Mouse (Mus musculus) CD8-positive naive resting alpha-beta T cell, adult 57 days (primary cell): ENCODE measurements around the gene D3Ertd751e. TPM values are rescaled to one million over a fixed set of nuclear protein-coding genes. Genes with fewer than 3 reads are reported as not detected.

Experiments
- total RNA-seq: library from RNA; stranded (reverse); gene quantifications from one replicate; pipeline ENCODE4 v1.2.4, GENCODE M21; 2023

D3Ertd751e gene
- 11.5 TPM for total RNA-seq

DNA sequence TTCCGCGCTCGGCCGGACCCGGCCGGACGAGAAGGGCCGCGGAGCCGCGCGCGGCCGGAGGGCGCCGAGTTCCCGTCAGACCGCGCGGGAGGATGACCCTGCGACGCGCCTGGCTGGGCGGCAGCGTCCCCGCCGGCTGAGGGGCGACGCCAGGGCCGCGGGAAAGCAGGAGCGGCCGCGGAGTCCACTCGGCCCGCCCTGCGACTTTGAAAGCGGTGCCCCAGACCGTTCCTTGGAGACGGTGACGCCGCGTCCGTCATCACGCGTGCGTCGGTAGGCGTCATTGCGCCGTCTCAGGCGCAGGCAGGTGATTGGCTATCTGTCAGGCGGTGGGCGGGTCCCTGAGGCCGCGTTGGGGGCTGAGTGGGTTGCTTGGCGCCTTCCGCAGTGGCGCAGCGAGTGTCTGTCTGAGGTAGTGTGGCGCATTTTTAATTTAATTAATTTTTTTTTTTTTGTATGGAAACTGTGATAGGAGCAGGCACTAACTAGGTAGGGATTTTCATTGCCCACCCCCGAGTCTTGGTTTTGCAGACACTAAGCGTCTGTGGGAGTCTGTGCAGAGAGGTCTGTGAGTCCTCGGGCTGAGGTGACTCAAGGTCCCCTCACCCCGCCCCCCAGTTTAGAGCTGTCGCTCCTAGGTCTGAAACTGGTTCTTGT, at the start of gene D3Ertd751e, which contains the start of gene Sclt1:
D3Ertd751e (plus strand) TSS at position 334 of the 657 bp plus-strand sequence.
Sclt1 (minus strand) TSS at position 237 of the 657 bp plus-strand sequence.

Other genes starting within 250 kb of the D3Ertd751e start
- 37.3 TPM for gene Jade1, start 186.9 kb upstream of the D3Ertd751e start, total RNA-seq
- 16.6 TPM for gene Sclt1, start 97 bp upstream of the D3Ertd751e start, total RNA-seq